Mouse (Mus musculus): ENCODE measurements around the gene Vezf1. TPM values are rescaled to one million over a fixed set of nuclear protein-coding genes. Genes with fewer than 3 reads are reported as not detected.

Vezf1 gene
- 13.2 and 13.9 TPM in 2 replicates for polyA plus RNA-seq (2012; rRNA removed)

GRCm38 (mm10) chr11:88067586-88068410 lies at the start of gene Vezf1:
Vezf1 (plus strand) TSS chr11:88068279.

GRCm38 (mm10) chr11:88046944-88047794 lies 20.9 kb upstream of the Vezf1 start, which contains the start of gene Srsf1:
Srsf1 (plus strand) TSS chr11:88047373.

GRCm38 (mm10) chr11:88098021-88098729 lies 30.1 kb downstream of the Vezf1 start, which contains the start of gene Cuedc1:
Cuedc1 (plus strand) TSS chr11:88098058.

Other genes starting within 250 kb of the Vezf1 start
- 178 and 221 TPM in 2 replicates for gene Lpo, start 240.0 kb upstream of the Vezf1 start, polyA plus RNA-seq (2012; rRNA removed)
- gene Mks1, start 215.1 kb upstream of the Vezf1 start, polyA plus RNA-seq (2012; rRNA removed) = 13.8 and 17.7 TPM in 2 replicates
- gene Epx, start 192.7 kb upstream of the Vezf1 start, polyA plus RNA-seq (2012; rRNA removed) = 0.27 TPM in 1 of 2 replicates, not detected in the other
- not detected in 2 replicates for gene Olfr462, start 176.0 kb upstream of the Vezf1 start, polyA plus RNA-seq (2012; rRNA removed)
- gene Olfr463, start 170.9 kb upstream of the Vezf1 start, polyA plus RNA-seq (2012; rRNA removed) = not detected in 2 replicates
- not detected in 2 replicates for gene Olfr464, start 147.3 kb upstream of the Vezf1 start, polyA plus RNA-seq (2012; rRNA removed)
- 94.3 and 116 TPM in 2 replicates for gene Dynll2, start 80.7 kb upstream of the Vezf1 start, polyA plus RNA-seq (2012; rRNA removed)
- gene Srsf1, start 20.9 kb upstream of the Vezf1 start, polyA plus RNA-seq (2012; rRNA removed) = 105 and 115 TPM in 2 replicates
- gene Cuedc1, start 29.8 kb downstream of the Vezf1 start, polyA plus RNA-seq (2012; rRNA removed) = 41.2 and 42.7 TPM in 2 replicates
- gene Mrps23, start 136.1 kb downstream of the Vezf1 start, polyA plus RNA-seq (2012; rRNA removed) = 41.4 and 58.6 TPM in 2 replicates
- gene Ccdc182, start 225.8 kb downstream of the Vezf1 start, polyA plus RNA-seq (2012; rRNA removed) = not detected in 2 replicates